Mouse (Mus musculus) midbrain, embryonic 16.5 days (tissue): ENCODE results near the gene Rfesd. TPM values are rescaled to one million over a fixed set of nuclear protein-coding genes. Genes with fewer than 3 reads are reported as not detected.

Source experiments
- ATAC-seq: fragments of 200-750 bp; cut with Nextera tagmentation; 2 replicates; pipeline ENCODE4 v1.8.0; 2017; ENCODE audit warnings: moderate TSS enrichment
- H3K27ac ChIP-seq: fragments of 300-500 bp; sonication (generic); 2 replicates; pipeline ENCODE4 v1.5.1; 2014; ENCODE audit warnings: mild to moderate bottlenecking, low read length, mixed read lengths
- H3K27me3 ChIP-seq: fragments of 300-500 bp; sonication (generic); 2 replicates; pipeline ENCODE4 v1.6.1; 2014; ENCODE audit warnings: low read depth, low read length, mixed read lengths; ENCODE audit not compliant: control insufficient read depth, insufficient read depth
- H3K36me3 ChIP-seq: fragments of 300-500 bp; sonication (generic); 2 replicates; pipeline ENCODE4 v1.6.1; 2014; ENCODE audit warnings: mild to moderate bottlenecking, low read length, moderate library complexity, mixed read lengths; ENCODE audit not compliant: control insufficient read depth, insufficient read depth
- H3K4me1 ChIP-seq: fragments of 300-500 bp; sonication (generic); 2 replicates; pipeline ENCODE4 v1.6.1; 2014; ENCODE audit warnings: mild to moderate bottlenecking, low read length, mixed read lengths; ENCODE audit not compliant: control insufficient read depth, insufficient read depth
- H3K4me2 ChIP-seq: fragments of 300-500 bp; sonication (generic); 2 replicates; pipeline ENCODE4 v1.6.1; 2014; ENCODE audit warnings: mild to moderate bottlenecking, low read length, mixed read lengths
- H3K4me3 ChIP-seq: fragments of 300-500 bp; sonication (generic); 2 replicates; pipeline ENCODE4 v1.5.1; 2014; ENCODE audit warnings: low read depth, mild to moderate bottlenecking, low read length, moderate library complexity, mixed read lengths
- H3K9ac ChIP-seq: fragments of 300-500 bp; sonication (generic); 2 replicates; pipeline ENCODE4 v1.6.1; 2014; ENCODE audit warnings: low read depth, low read length, mixed read lengths
- H3K9me3 ChIP-seq: fragments of 300-500 bp; sonication (generic); replicated peaks from 2 replicates; pipeline ENCODE4 v1.6.1; 2014; ENCODE audit warnings: mild to moderate bottlenecking, low read length, mixed read lengths; ENCODE audit not compliant: control insufficient read depth, poor library complexity, severe bottlenecking
- WGBS: fragments of 180-500 bp; shearing (Covaris S2); extraction: QIAGEN DNeasy Blood & Tissue Kit; methylation state at CpG from one replicate; pipeline ENCODE4 v1.1.7; 2014; 5-methylcytosine and 5-hydroxymethylcytosine counted together
- polyA plus RNA-seq: library from polyadenylated mRNA; unstranded; fragments of >200 nt; fragmentation: Nextera tagmentation; extraction: Ambion mirVana; gene quantifications from 2 replicates; pipeline ENCODE4 v1.2.1, GENCODE M21; 2015

Rfesd gene
- polyA plus RNA-seq, 1 experiment from 2014 or later, result 18.2 TPM

- ATAC-seq, result peak; percentile 96
- WGBS, result under 1% methylated on average over 34 of the region's 34 CpGs
- Histone ChIP-seq H3K4me2 (peak overlapping the region; percentile 99), H3K9me3 (no peaks in the 10 kb centered on the region), H3K27ac (peak overlapping the region; percentile 66), H3K4me1 (peaks cover 6% of the 10 kb centered on the region; the same call in 1 of the 2 replicates), H3K27me3 (peaks cover 19% of the 10 kb centered on the region), H3K4me3 (peak overlapping the region; percentile 67), H3K9ac (peak overlapping the region; percentile 80), H3K36me3 (no peaks in the 10 kb centered on the region)
These were observed 37.8 kb upstream of the Rfesd start for GRCm38 (mm10) chr13:76056261-76056724.

GRCm38 (mm10) chr13:76055391-76056232 lies 37.1 kb upstream of the Rfesd start:
- Histone ChIP-seq H3K27me3 (peaks cover 19% of the 10 kb centered on the region), H3K4me3 (peak overlapping the region; percentile 67), H3K9me3 (no peaks in the 10 kb centered on the region), H3K36me3 (no peaks in the 10 kb centered on the region), H3K4me2 (peak overlapping the region; percentile 99), H3K27ac (peak overlapping the region; percentile 66), H3K4me1 (peaks cover 6% of the 10 kb centered on the region; the same call in 1 of the 2 replicates), H3K9ac (peak overlapping the region; percentile 80)
- ATAC-seq, result peak; percentile 76
- WGBS, result under 1% methylated on average over 59 of the region's 59 CpGs

- no peaks in the 10 kb centered on the region for H3K27me3 ChIP-seq
- H3K9ac ChIP-seq, result no peak overlapping the region
- H3K4me1 ChIP-seq, result no peaks in the 10 kb centered on the region
- no peak for ATAC-seq
- H3K4me2 ChIP-seq, result no peak overlapping the region
- no peaks in the 10 kb centered on the region for H3K9me3 ChIP-seq
- no peak overlapping the region for H3K27ac ChIP-seq
- no peak overlapping the region for H3K4me3 ChIP-seq
- no peaks in the 10 kb centered on the region for H3K36me3 ChIP-seq
These were observed 26.5 kb upstream of the Rfesd start for GRCm38 (mm10) chr13:76044971-76045370.

- 81% methylated on average over 1 of the region's 1 CpGs for WGBS
- H3K36me3 ChIP-seq, result no peaks in the 10 kb centered on the region
- H3K9ac ChIP-seq, result no peak overlapping the region
- no peak overlapping the region for H3K4me3 ChIP-seq
- H3K9me3 ChIP-seq, result no peaks in the 10 kb centered on the region
- H3K27me3 ChIP-seq, result no peaks in the 10 kb centered on the region
- no peak overlapping the region for H3K4me2 ChIP-seq
- H3K27ac ChIP-seq, result no peak overlapping the region
- no peak for ATAC-seq
- H3K4me1 ChIP-seq, result no peaks in the 10 kb centered on the region
These were observed 23.9 kb upstream of the Rfesd start for GRCm38 (mm10) chr13:76042455-76042854.

GRCm38 (mm10) chr13:76024588-76024987 lies 6.1 kb upstream of the Rfesd start:
- no peak overlapping the region for H3K9ac ChIP-seq
- no peaks in the 10 kb centered on the region for H3K9me3 ChIP-seq
- H3K4me2 ChIP-seq, result no peak overlapping the region
- no peak overlapping the region for H3K4me3 ChIP-seq
- H3K36me3 ChIP-seq, result no peaks in the 10 kb centered on the region
- ATAC-seq, result no peak
- 88% methylated on average over 3 of the region's 3 CpGs for WGBS
- H3K27me3 ChIP-seq, result no peaks in the 10 kb centered on the region
- H3K4me1 ChIP-seq, result no peaks in the 10 kb centered on the region
- H3K27ac ChIP-seq, result no peak overlapping the region

- Histone ChIP-seq H3K9me3 (no peaks in the 10 kb centered on the region), H3K27ac (no peak overlapping the region), H3K4me2 (no peak overlapping the region), H3K4me1 (peaks cover 7% of the 10 kb centered on the region), H3K27me3 (no peaks in the 10 kb centered on the region), H3K36me3 (no peaks in the 10 kb centered on the region), H3K4me3 (no peak overlapping the region), H3K9ac (no peak overlapping the region)
- WGBS, result 87% methylated on average over 2 of the region's 2 CpGs
- ATAC-seq, result no peak
These were observed 3.3 kb upstream of the Rfesd start for GRCm38 (mm10) chr13:76021782-76022181.

- no peaks in the 10 kb centered on the region for H3K36me3 ChIP-seq
- no peaks in the 10 kb centered on the region for H3K27me3 ChIP-seq
- no peak overlapping the region for H3K27ac ChIP-seq
- peak overlapping the region; percentile 76 for H3K4me2 ChIP-seq
- peak overlapping the region; percentile 82 for H3K4me3 ChIP-seq
- H3K9ac ChIP-seq, result no peak overlapping the region
- H3K4me1 ChIP-seq, result peaks cover 8% of the 10 kb centered on the region
- H3K9me3 ChIP-seq, result no peaks in the 10 kb centered on the region
- peak; percentile 75 for ATAC-seq
- 45% methylated on average over 5 of the region's 5 CpGs for WGBS
These were observed 403 bp upstream of the Rfesd start for GRCm38 (mm10) chr13:76018844-76019400.

- peaks cover 8% of the 10 kb centered on the region for H3K4me1 ChIP-seq
- WGBS, result 77% methylated on average over 4 of the region's 4 CpGs
These were observed 1.1 kb downstream of the Rfesd start for GRCm38 (mm10) chr13:76017465-76017864.

GRCm38 (mm10) chr13:76014511-76014910 lies 4.0 kb downstream of the Rfesd start:
- ATAC-seq, result no peak
- Histone ChIP-seq H3K36me3 (no peaks in the 10 kb centered on the region), H3K4me1 (peaks cover 8% of the 10 kb centered on the region), H3K4me2 (no peak overlapping the region), H3K27me3 (no peaks in the 10 kb centered on the region), H3K4me3 (no peak overlapping the region), H3K9me3 (no peaks in the 10 kb centered on the region), H3K9ac (no peak overlapping the region), H3K27ac (no peak overlapping the region)
- WGBS, result 85% methylated on average over 2 of the region's 2 CpGs

More at GRCm38 (mm10) chr13:76017465-76017864, 1.1 kb downstream of the Rfesd start:
- Histone ChIP-seq H3K9ac (peak overlapping the region; percentile 95), H3K27me3 (no peaks in the 10 kb centered on the region), H3K9me3 (no peaks in the 10 kb centered on the region), H3K4me2 (peak overlapping the region; percentile 76), H3K36me3 (no peaks in the 10 kb centered on the region), H3K27ac (peak overlapping the region; percentile 94), H3K4me3 (peak overlapping the region; percentile 82)
- ATAC-seq, result no peak
